Mouse (Mus musculus): Measurements from ENCODE around the gene Pla2g2d.

Gene Pla2g2d

DNA sequence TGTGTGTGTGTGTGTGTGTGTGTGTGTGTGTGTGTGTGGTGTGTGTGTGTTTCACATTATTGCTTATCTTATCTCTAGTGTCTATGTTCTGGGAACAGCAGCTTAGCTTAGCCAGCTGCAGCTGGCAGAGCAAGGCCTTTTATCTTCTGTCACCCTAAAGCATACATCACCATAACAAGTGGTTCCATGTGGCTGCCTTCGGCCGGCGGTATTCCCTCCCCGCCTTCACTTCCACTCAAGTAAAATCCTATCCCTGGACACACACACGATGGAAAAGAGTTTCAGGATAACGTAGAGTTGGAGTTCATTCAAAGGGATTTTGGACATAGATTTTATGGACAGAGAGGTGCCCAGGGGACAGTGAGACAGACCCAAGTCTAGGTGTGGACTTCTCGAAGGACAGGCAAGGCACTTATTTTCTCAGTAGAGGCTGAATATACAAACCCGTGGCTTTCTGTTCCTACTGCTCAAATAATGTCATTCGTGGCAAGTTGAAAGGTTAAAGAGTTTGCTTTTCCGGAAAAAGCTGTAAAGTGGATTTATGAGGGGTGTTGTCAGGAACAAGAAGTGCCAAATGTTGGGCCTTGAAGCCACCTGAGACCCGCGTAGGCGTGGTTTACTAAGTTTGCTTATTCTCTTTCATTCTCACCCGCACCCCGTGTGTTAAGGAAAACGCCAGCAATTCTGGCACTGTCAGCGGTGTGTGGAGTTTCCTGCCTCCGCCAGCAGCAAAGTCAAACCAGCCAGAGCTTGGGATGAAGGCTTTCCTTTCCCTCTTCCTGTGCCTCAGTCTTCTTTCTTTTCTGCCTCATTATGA is 50.4 kb downstream of the Pla2g2d start:
- DNase-seq (ENCODE audit: low read depth), result no peak

- DNase-seq (ENCODE audit: low read depth), result no peak
Observed at GRCm38 (mm10) chr4:138827147-138827546, 51.6 kb downstream of the Pla2g2d start.

All from NIH3T3 (cell line).